Mouse (Mus musculus) right cerebral cortex, adult 2 months (tissue): Measurements from ENCODE around the gene Trim11.

Experiments
- DNase-seq, 2 experiments: peaks; one replicate each; pipeline ENCODE4 v3.0.0; 2021 to 2022; ENCODE audit warnings: low spot score in 2 of 2

The Trim11 gene

DNA sequence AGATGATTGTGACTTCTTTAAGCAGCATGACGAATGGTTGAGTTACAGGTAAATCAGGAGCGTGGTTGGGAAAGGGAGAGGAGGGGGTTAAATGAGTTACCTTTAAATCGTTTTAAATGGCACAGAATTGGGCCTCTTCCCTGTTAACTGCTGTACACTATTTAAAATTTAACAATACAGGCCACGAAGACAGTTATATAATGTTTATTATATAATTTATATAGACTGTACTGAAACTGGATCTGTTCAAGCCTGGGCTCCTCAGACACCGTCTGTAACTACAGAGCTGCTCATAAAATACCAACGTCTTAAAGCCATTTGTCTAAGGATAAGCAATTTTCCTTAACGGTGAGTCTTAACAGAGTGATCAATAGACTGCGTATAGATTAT lies 22.0 kb upstream of the Trim11 start:
- no peak for DNase-seq

DNA sequence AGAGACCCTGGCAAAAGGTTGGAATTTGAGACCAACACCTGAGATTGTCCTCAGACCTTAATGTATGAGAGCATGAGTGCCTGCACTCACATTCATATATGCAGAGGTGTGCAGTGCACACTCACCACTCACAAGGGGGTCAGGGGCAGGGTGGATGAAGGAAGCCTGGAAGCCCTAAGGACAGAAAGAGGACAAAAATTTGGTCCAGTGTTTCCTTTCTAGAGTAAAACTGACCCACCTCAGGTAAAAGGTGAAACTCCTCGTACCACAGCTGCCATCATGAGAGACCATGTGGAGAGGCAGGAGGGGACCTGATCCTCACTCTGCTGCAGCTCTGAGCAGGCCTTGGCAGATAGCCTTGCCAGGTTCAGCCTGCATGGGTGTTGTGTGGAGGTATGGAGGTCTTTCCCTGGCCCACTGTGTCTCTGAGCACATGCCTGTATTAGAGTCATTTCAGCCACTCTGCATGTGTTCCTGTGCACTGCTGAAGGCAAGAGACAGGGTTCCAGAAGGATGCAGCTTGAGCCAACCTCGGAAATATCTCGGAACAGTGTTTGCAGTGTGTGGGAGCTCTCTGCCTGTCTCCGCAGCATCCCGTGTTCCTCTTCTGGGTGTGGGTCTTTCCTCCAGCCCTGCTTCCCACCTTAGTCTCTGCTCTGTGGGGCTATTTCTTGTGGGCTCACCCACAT lies 20.5 kb upstream of the Trim11 start:
- peak in 1 of 2 experiments; percentile 58 for DNase-seq

DNA sequence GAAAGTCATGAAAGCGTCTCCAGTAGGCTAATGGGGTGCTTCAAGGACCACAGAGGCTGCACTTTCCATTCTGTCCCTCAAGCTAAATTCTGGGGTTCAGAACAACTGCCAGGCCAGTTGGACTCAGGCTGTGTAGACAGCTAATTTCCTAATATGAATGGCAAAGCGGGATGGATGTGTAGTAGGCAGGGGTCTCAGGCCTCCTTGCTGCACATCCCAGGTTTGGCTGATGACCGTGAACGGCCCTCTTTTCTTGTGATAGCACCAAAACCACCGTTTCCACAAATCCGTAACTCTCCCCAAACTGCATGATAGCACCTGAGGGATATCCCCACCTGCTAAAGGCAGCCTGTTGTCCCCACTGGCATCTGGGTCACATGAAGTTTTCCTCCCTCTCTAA lies 19.4 kb upstream of the Trim11 start:
- DNase-seq = no peak

DNA sequence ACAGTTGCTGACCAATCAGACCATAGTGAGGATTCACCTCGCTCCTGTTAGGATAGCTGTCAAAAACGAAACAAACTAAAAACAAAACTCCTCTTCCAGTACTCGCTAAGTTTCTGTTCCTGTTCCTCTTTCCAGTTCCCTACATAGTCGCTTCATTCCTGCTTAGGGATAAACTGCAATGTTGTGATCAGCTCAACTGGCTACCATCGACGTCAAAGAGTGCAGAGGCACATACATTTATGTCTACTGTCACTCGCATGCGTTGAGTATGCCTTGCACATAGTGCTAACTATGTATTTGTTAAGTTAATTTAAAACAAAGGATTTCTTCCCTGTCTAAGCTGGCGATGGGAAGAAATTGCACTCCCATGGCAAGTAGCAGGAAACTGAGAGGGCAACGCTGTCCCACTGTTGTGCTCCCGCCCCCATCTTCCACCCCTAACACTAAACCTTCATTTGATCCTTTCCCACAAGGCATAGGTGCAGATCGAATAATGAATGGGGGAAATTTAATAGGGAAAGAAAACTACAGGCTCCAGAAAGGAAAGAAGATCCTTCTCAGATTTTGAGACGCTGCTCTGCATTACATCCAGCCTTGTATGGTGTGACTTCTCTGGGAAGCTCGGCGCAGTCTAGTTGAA lies 18.6 kb upstream of the Trim11 start:
- DNase-seq = no peak

DNA sequence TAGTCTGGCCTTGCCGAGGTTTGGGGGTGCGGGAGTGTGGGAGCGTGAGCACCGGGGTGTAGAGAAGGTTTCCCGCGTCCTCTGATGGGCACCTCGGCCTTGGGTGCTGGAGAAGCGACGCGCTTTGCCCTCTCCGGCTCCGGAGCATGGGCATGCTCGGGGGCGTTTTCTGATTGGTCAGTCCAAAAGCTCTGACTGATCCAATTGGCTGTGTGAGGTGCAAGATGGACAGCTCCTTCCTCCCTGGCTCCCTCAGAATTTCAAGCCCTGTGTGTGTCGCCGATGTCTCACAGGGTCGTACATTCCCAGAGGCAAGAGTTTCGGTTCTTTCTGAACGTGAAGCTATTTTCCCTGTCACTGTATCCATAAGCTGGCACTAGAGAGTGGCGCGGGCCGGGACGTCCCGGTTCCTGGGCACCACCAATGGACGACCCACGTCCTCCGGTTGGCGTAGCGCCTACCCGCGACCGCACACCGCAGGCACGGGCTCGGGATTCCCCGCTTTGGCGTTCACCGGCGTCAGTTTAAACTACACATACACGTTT lies 17.9 kb upstream of the Trim11 start:
- peak; percentile 75 to 83 for DNase-seq

DNA sequence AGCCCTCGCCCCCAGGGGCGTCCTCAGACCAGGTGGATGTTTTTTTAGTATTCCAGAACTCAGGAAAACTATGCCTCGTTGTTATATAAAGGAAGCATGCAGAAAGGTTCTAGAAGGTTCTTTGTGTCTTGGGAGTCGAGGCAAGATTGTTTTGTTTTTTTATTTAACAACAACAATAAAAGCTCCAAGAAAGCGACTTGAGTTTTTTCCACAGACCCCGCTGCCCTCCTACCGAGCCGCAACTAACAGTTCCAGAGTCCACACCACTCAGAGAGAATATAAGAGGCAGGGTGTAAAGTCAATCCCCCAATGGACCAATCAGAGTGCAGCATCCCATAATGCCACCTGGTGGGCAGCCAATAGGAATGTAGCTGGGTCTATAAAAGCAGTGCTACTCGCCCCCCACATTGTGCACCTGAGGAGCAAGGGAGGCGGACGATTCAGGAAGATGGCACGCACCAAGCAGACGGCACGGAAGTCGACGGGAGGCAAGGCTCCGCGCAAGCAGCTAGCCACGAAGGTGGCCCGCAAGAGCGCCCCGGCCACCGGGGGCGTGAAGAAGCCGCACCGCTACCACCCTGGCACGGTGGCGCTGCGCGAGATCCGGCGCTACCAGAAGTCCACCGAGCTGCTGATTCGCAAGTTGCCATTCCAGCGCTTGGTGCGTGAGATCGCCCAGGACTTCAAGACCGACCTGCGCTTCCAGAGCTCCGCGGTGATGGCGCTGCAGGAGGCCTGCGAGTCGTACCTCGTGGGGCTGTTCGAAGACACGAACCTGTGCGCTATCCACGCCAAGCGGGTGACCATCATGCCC lies 16.3 kb upstream of the Trim11 start:
- no peak for DNase-seq

DNA sequence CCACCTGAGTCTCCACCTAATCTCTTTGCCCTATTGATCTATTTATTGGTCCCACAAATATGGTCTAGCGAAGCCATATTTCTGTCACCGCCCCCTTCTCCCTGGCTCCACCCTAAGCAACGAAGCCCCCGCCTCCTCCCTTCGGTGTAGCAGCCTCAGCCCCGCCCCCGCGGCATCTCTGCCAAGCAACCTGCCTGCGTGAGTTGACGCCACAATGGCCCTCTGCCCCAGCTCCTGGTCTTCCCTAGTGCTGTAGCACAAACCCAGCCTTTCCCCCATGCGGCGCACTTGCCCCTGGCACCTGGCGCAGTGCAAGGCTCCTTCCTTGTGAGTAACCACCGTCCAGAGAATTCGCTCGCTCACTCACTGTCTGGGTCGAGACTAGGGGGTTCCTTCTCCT lies 14.3 kb upstream of the Trim11 start:
- DNase-seq = no peak

DNA sequence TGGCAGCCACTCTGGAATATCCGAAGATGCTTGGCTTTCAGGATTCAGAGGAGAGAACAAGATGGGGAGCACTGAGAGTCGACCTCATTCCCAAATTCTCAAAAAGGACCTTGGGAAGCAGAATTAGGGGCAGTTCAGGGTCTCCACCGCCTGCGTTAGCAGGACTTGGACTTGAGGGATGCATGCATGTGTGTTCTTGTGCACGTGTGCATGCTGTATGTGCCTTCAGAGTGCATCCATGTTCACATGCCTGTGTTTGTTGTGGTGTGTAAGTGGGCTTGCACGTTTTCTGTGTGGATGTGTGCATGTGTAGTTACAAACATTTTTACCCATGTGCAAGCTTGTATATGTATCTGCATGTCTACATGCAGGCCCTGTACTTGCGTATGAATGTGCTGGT lies 13.7 kb upstream of the Trim11 start:
- no peak for DNase-seq

DNA sequence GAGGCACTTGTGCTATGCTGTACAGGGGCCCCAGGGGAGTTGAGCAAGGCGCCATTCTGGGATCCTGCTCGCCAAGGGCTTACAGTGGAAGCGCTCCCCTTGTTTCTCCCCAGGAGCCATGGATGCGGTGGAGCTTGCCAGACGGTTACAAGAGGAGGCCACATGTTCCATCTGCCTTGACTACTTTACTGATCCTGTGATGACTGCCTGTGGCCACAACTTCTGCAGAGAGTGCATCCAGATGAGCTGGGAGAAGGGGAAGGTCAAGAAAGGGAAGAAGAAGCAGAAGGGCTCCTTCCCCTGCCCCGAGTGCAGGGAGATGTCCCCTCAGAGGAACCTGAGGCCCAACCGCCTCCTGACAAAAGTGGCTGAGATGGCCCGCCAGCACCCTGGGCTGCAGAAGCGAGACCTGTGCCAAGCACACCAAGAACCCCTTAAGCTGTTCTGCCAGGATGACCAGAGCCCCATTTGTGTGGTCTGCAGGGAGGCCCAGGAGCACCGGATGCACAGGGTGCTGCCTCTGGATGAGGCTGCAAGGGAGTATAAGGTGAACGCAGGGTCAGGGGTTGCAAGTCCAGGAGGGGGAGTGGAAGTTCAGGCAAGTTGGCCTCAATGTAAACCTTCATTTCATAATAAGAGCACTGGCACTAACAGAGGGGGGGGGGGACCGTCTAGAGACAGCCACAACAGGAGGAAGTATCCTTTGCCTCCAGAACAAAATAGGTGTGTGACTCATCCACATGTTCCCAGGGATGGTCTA lies 12.7 kb upstream of the Trim11 start:
- DNase-seq = no peak

DNA sequence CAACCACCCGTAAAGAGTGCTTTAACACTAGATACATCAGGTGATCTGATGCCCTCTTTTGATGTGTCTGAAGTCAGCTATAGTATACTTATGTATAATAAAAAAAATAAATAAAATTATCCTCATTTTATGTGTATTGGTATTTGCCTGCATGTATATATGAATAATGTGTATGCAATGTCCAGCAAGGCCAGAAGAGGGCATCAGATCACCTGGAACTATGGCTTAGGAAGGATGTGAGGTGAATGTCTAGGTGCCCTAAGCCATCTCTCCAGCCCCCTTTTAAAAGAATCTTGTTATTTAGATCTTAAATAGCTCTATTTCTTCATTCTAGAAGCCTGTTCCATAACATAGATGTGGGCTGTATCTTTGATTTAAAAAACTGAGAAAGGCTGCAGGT lies 10.5 kb upstream of the Trim11 start:
- no peak for DNase-seq

DNA sequence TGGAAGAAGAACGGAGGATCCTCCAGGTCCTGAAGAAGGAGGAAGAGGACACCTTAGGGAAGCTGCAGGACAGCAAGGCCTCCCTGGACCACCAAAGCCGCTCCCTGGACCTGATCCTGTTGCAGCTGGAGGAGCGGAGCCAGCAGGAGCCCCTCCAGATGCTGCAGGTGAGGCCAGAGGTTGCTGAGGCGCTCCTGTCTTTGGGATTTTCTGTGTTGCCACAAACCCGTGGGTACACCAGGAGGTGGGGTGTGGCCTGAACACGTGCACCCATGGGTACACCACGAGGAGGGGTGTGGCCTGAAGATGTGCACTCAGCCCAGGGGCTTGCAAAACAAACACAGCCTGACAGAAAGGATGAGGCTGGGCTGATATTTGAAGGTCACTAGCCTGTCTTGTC lies 9.3 kb upstream of the Trim11 start:
- no peak for DNase-seq

DNA sequence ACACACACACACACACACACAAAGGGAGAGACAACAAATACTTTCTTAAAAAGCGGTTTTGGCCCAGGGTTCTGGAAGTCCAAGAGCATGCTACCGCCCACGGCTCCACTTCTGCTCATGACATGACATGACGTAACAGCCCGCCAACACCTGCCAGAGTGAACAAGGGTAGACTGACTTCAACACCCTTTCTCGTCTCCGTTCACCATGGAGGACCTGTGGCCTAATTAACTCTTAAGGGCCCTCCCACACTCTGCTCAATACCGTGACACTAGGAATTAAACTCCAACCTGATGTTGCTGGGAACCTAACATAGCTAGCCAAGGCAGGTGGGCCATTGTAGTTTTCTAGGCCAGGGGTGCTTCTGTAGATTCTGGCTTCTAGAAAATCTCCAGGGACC lies 8.9 kb upstream of the Trim11 start:
- DNase-seq = no peak

DNA sequence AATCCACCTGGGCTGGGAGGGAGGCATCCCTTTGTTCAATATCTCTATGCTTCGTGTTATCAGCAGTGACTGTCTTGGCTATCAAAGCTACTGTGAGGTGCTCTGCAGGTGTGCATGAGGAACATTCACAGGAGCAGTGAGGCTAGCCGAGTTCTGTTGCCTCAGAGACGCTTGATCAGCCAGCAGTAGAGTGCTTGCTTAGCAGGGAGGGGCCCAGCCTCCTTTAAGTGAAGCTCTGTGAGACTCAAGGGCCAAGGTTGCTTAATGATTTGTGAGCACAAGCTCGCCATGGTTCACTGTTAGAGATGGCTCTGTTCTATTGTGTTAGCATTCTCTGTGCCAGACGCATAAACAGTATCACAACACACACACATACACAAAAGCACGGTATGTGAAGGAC lies 8.2 kb upstream of the Trim11 start:
- DNase-seq = no peak

DNA sequence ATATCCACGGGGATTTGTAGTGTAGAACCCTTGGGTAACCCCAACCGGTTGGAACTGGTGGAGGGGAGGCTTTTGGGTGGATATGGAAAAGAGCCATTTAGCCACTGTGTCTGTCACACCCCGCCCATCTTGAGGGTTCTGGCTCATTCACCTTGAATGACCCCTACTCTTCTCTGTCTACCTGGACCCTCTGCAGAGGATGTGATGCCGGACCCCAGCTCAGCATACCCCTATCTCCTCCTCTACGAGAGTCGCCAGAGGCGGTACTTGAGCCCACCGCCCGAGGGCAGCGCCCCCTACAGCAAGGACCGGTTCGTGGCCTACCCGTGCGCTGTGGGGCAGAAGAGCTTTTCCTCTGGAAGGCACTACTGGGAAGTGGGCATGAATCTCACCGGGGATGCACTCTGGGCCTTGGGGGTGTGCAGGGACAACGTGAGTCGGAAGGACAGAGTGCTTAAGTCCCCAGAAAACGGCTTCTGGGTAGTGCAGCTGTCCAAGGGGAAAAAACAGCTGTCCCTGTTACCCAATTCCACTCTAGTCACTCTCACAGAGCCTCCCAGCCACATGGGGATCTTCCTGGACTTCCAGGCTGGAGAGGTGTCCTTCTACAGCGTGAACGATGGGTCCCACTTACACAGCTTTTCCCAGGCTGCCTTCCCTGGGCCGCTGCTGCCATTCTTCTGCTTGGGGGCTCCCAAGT lies 6.9 kb upstream of the Trim11 start:
- no peak for DNase-seq

DNA sequence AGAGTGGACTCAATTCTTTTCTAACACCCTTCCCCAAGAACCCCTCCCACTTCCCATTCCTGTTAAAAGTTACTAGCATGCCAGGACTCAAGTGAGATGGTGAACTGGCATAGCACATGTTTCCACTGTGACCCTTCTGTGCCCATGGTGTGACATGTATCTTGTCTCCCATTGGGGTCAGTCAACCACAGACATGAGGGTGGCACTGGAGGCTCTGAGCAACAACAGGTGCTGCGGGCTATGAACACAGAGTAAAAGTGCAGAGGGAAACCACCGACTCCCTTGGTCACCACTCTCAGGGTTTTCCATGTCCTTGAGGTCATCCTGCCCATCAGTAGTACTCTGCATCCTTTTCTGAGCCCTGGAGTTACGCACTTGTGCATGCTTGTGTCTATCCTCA lies 6.1 kb upstream of the Trim11 start:
- no peak for DNase-seq

DNA sequence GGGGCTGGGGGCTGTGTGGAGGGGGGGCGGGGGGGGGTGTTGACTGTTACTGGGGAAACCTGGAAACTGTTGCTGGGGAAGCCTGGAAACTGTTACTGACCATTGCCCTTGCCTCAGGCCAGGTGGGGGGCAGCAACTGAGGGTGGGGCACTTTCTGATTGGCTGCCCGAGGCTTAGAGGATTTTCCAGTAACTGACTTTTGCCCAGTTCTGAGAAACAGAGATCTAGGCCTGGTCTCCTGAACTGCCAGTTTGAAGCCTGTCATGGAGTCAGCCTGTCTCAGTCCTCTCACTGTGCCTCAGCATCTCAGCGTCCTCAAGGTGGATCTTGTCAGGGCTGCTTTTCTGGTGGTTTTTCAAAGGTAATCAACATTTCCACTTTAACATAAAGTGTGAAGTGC lies 3.5 kb upstream of the Trim11 start:
- DNase-seq = no peak

DNA sequence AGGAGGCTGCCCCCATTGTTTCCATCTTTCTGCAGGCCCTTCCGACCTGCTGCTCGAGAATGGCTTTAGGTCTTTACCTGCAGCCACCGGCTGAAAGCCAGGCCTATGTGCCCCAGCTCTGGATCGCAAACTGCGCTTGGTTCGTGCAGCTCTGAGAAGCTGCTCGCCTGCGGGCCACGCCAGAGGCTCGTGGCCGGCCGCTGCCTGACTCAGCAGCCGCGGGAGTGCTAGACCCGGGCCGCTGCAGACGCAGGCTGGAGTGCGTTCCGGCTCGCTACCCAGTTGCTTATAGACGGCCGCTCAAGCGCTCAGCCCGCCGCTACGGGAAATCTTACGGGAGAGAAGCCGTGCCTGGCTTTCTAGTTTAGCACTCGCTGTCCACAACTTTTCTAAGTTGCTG lies 743 bp upstream of the Trim11 start:
- DNase-seq = no peak

DNA sequence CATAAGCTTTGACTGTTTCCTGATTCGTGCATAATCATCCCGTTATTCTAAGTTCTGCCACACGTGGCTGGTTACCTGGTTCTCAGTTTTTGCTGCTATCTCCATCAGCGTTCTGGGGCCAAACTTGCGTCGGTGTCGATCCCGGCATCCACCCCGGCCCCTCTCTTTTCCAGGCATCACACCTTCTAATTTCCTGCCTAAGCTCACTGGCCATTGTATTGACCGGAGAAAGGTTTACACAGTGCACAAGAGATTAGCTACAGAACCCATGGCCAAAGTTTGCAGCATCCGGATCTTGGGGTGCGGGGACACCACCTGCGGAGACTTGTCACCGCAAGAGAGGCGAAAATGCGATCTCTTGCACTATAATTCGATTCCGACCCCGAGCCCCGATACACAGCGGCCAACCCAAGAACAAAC lies 276 bp upstream of the Trim11 start:
- no peak for DNase-seq

DNA sequence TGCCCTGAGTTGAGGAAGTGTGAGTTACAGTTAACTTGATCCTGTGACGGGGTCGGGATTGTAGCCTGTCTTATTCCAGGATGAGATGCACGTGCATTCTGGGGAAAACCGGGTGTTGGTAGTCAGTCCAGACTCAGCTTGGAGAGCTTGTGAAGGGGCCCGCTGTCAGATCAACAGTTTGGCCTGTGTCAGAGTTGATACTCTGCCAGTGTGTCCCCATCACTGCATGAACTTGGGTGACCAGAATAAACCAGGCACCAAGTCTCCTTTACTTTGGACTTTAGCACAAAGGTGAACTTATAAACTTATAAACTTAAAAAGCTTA lies 775 bp downstream of the Trim11 start:
- no peak for DNase-seq

DNA sequence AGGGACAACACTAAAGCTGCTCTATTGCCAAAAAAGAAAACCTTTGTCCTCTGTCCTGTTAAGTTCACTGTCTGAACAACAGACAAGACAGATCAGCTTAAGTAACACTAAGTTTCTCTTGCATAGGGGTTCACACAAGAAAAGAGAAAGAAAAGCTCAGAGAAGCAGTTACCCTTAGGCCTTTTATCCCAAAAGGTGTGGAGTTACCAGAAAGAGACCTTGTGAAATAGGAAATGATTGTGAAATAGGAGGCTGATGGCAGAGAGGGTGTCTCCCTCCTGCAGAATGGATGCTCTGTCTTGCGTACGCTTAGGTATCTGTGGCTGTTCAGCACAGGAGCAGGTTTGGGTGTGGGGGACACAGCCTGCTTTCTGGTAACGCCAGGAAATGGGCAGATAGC lies 1.3 kb downstream of the Trim11 start:
- no peak for DNase-seq

DNA sequence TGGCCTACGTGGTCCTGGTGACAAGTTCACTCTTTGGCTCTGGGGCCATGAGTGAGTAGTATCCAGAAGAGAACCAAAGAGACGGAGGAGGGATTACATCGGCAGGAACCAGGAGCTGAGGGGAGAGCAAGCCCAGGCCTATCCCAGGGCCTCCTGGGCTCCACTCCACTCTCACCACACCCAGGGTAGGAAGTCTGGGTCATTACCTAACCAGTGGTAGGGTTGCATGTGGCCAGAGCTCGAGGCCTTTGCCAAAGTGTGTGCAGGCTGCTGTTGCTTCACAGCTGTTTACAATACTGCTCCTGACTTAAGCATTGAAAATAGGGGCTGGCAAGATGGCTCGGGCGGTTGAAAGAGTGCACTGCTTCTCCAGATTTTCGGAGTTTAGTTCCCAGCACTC lies 1.8 kb downstream of the Trim11 start:
- no peak for DNase-seq
